8 mouse cellular contexts compared by ENCODE assay signal in the genomic region with DNA sequence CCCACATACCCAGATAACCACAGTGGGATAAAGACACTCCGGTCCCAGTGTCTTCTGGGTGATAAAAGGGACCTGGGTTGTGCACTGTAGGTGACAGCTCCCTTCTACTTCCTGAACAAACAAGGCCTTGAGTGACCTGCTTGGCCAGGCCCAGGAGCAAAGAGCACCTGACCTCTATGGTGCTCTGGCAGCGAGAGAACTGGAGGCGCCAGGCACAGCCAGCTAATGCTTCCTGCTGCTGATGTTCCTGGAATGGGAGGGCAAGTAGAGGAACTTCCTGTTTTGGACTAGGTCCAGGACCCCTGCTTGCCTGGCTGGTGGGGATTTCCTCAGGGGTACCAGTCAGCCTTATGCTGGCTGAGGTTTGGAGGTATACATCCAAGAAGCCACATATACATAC. TPM values are rescaled to one million over a fixed set of nuclear protein-coding genes. Genes with fewer than 3 reads are reported as not detected.
A peak's percentile ranks its signal among the peaks of the same experiment; 100 is the strongest.
DNase-seq lines count a peak whose midpoint lies in the region; ATAC-seq and TF ChIP-seq lines count a peak whose summit lies in the region.

No protein-coding gene starts in this region.

- H3K27ac ChIP-seq in spleen, adult 2 months (ENCODE audit: insufficient read depth, low read length): peak overlapping the region; percentile 29; the same call in 1 of the 2 replicates
- peak overlapping the region; percentile 81 for H3K27ac ChIP-seq in limb, embryonic 13.5 days
- H3K27ac ChIP-seq in midbrain, embryonic 14.5 days (replicated peaks; ENCODE audit: low read depth, low read length): no peak overlapping the region

- H3K36me3 ChIP-seq in spleen, adult 2 months (ENCODE audit: control insufficient read depth, insufficient read depth, low read length): 0 out of 2 replicates have a peak, but pooled peaks cover 1% of the 10 kb centered on the region
- peaks cover 38% of the 10 kb centered on the region for H3K36me3 ChIP-seq in limb, embryonic 13.5 days
- H3K36me3 ChIP-seq in midbrain, embryonic 14.5 days (ENCODE audit: control insufficient read depth, insufficient read depth, low read length): peaks cover 44% of the 10 kb centered on the region

- H3K27me3 ChIP-seq in spleen, adult 2 months (ENCODE audit: control insufficient read depth, insufficient read depth, low read length): no peaks in the 10 kb centered on the region
- H3K27me3 ChIP-seq in limb, embryonic 13.5 days: no peaks in the 10 kb centered on the region
- H3K27me3 ChIP-seq in midbrain, embryonic 14.5 days (ENCODE audit: control insufficient read depth, insufficient read depth, low read length): no peaks in the 10 kb centered on the region

- DNase-seq in spleen, adult 2 months (ENCODE audit: low read depth in 1 of 2, low spot score in 2 of 2): no peak
- no peak for DNase-seq in spleen, postnatal 14 days (ENCODE audit: low spot score in 2 of 2)
- DNase-seq in heart, postnatal 36 days: peak; percentile 30 to 42
- DNase-seq in skeletal muscle tissue, adult 2 months (ENCODE audit: low read depth, low spot score): peak; percentile 42
- no peak for DNase-seq in layer of hippocampus, postnatal 10 days (ENCODE audit: low spot score in 2 of 2)
- DNase-seq in midbrain, embryonic 14.5 days: no peak

- no peak for TF ChIP-seq POLR2A in spleen, adult 2 months (IDR thresholded peaks at IDR 0.05; ENCODE audit: low read depth, low read length)

- no peaks in the 10 kb centered on the region for H3K9me3 ChIP-seq in limb, embryonic 13.5 days
- no peaks in the 10 kb centered on the region for H3K9me3 ChIP-seq in midbrain, embryonic 14.5 days (ENCODE audit: control insufficient read depth, low read length)

- peaks cover 10% of the 10 kb centered on the region; the same call in 1 of the 2 replicates for H3K4me1 ChIP-seq in spleen, adult 2 months (ENCODE audit: control insufficient read depth, insufficient read depth, insufficient read length)
- peaks cover 68% of the 10 kb centered on the region for H3K4me1 ChIP-seq in limb, embryonic 13.5 days
- H3K4me1 ChIP-seq in midbrain, embryonic 14.5 days (ENCODE audit: control insufficient read depth, insufficient read depth, low read length): peaks cover 44% of the 10 kb centered on the region

- TF ChIP-seq CTCF in spleen, adult 2 months (IDR thresholded peaks at IDR 0.05; ENCODE audit: extremely low read depth, insufficient read depth, insufficient read length, insufficient replicate concordance): no peak

- intact Hi-C loops in heart, postnatal 36 days (cut with DNase I): no loop called here

- no peak for ATAC-seq in limb, embryonic 13.5 days (ENCODE audit: low FRiP score, low read depth)
- no peak for ATAC-seq in erythroid progenitor cell, adult 5-6 weeks (replicated peaks; ENCODE audit: low FRiP score, poor library complexity, severe bottlenecking)
- ATAC-seq in midbrain, embryonic 14.5 days (ENCODE audit: low FRiP score, low TSS enrichment): no peak

- no peak overlapping the region for H3K9ac ChIP-seq in limb, embryonic 13.5 days
- H3K9ac ChIP-seq in midbrain, embryonic 14.5 days (replicated peaks; ENCODE audit: low read length): no peak overlapping the region

- H3K4me2 ChIP-seq in limb, embryonic 13.5 days (replicated peaks): peak overlapping the region; percentile 51
- H3K4me2 ChIP-seq in midbrain, embryonic 14.5 days (ENCODE audit: low read length): no peak overlapping the region

- no peak overlapping the region for H3K4me3 ChIP-seq in spleen, adult 2 months (ENCODE audit: extremely low read depth, insufficient read depth, insufficient read length)
- no peak overlapping the region for H3K4me3 ChIP-seq in limb, embryonic 13.5 days
- H3K4me3 ChIP-seq in midbrain, embryonic 14.5 days (replicated peaks; ENCODE audit: low read depth, low read length): no peak overlapping the region

- 78% methylated on average over 3 of the region's 3 CpGs for WGBS in spleen, adult 2 months
- WGBS in limb, embryonic 13.5 days: 58% methylated on average over 3 of the region's 3 CpGs
- WGBS in midbrain, embryonic 14.5 days: 82% methylated on average over 3 of the region's 3 CpGs

RNA-seq across cellular contexts. Expression of gene Plxnb2, which starts 10.5 kb away (rescaled TPM):
- 89.4 and 96.8 TPM in 2 replicates for polyA plus RNA-seq in spleen, adult 2 months (2012; rRNA removed)
- total RNA-seq in heart, postnatal 36 days (2021): 100 to 1,000 TPM in 1 of 2 experiments, 10 to 100 TPM in 1; 92.4 to 100 TPM
- polyA plus RNA-seq in limb, embryonic 13.5 days (2015; fragmentation: Nextera tagmentation; extraction: Ambion mirVana): 130 and 144 TPM in 2 replicates
- total RNA-seq in erythroid progenitor cell, adult 5-6 weeks (2015; ENCODE audit: low replicate concordance): 7.2 and 9.2 TPM in 2 replicates
- 1.9 and 8.2 TPM in 2 replicates for total RNA-seq in erythroid progenitor cell, adult 5-6 weeks (2017; ENCODE audit: low replicate concordance)
- total RNA-seq in layer of hippocampus, postnatal 10 days (2021): 10 to 100 TPM; 65.4 to 78.2 TPM
- 86.4 and 107 TPM in 2 replicates for polyA plus RNA-seq in midbrain, embryonic 14.5 days (2014; fragmentation: Nextera tagmentation; extraction: Ambion mirVana)

RNA-seq across cellular contexts. Expression of gene Mapk11, which starts 20.7 kb away (rescaled TPM):
- polyA plus RNA-seq in spleen, adult 2 months (2012; rRNA removed): 29.0 and 35.1 TPM in 2 replicates
- 1 to 10 TPM; 1.7 to 2.0 TPM for total RNA-seq in heart, postnatal 36 days (2021)
- polyA plus RNA-seq in limb, embryonic 13.5 days (2015; fragmentation: Nextera tagmentation; extraction: Ambion mirVana): 8.4 and 10.4 TPM in 2 replicates
- 0.72 and 2.1 TPM in 2 replicates for total RNA-seq in erythroid progenitor cell, adult 5-6 weeks (2015; ENCODE audit: low replicate concordance)
- 0.51 TPM in 1 of 2 replicates, not detected in the other for total RNA-seq in erythroid progenitor cell, adult 5-6 weeks (2017; ENCODE audit: low replicate concordance)
- total RNA-seq in layer of hippocampus, postnatal 10 days (2021): 10 to 100 TPM; 18.4 to 25.3 TPM
- 23.7 and 27.9 TPM in 2 replicates for polyA plus RNA-seq in midbrain, embryonic 14.5 days (2014; fragmentation: Nextera tagmentation; extraction: Ambion mirVana)

RNA-seq across cellular contexts. Expression of gene Dennd6b, which starts 26.2 kb away (rescaled TPM):
- 25.2 and 30.8 TPM in 2 replicates for polyA plus RNA-seq in spleen, adult 2 months (2012; rRNA removed)
- total RNA-seq in heart, postnatal 36 days (2021): 10 to 100 TPM in 1 of 2 experiments, 1 to 10 TPM in 1; 8.9 to 10.5 TPM
- 22.8 and 25.8 TPM in 2 replicates for polyA plus RNA-seq in limb, embryonic 13.5 days (2015; fragmentation: Nextera tagmentation; extraction: Ambion mirVana)
- total RNA-seq in erythroid progenitor cell, adult 5-6 weeks (2015; ENCODE audit: low replicate concordance): 1.7 TPM in 1 of 2 replicates, not detected in the other
- total RNA-seq in erythroid progenitor cell, adult 5-6 weeks (2017; ENCODE audit: low replicate concordance): 0.76 and 1.5 TPM in 2 replicates
- 10 to 100 TPM; 33.1 to 37.5 TPM for total RNA-seq in layer of hippocampus, postnatal 10 days (2021)
- polyA plus RNA-seq in midbrain, embryonic 14.5 days (2014; fragmentation: Nextera tagmentation; extraction: Ambion mirVana): 85.2 and 117 TPM in 2 replicates

RNA-seq across cellular contexts. Expression of gene Mapk12, which starts 29.6 kb away (rescaled TPM):
- 3.7 and 3.9 TPM in 2 replicates for polyA plus RNA-seq in spleen, adult 2 months (2012; rRNA removed)
- total RNA-seq in heart, postnatal 36 days (2021): 10 to 100 TPM; 21.5 to 23.7 TPM
- 6.4 and 6.5 TPM in 2 replicates for polyA plus RNA-seq in limb, embryonic 13.5 days (2015; fragmentation: Nextera tagmentation; extraction: Ambion mirVana)
- not detected in 2 replicates for total RNA-seq in erythroid progenitor cell, adult 5-6 weeks (2015; ENCODE audit: low replicate concordance)
- 0.51 TPM in 1 of 2 replicates, not detected in the other for total RNA-seq in erythroid progenitor cell, adult 5-6 weeks (2017; ENCODE audit: low replicate concordance)
- 1 to 10 TPM; 4.0 to 5.5 TPM for total RNA-seq in layer of hippocampus, postnatal 10 days (2021)
- 4.1 and 4.6 TPM in 2 replicates for polyA plus RNA-seq in midbrain, embryonic 14.5 days (2014; fragmentation: Nextera tagmentation; extraction: Ambion mirVana)

RNA-seq across cellular contexts. Expression of gene Ppp6r2, which starts 41.3 kb away (rescaled TPM):
- polyA plus RNA-seq in spleen, adult 2 months (2012; rRNA removed): 120 and 255 TPM in 2 replicates
- 10 to 100 TPM; 70.5 to 72.5 TPM for total RNA-seq in heart, postnatal 36 days (2021)
- 31.8 and 36.3 TPM in 2 replicates for polyA plus RNA-seq in limb, embryonic 13.5 days (2015; fragmentation: Nextera tagmentation; extraction: Ambion mirVana)
- total RNA-seq in erythroid progenitor cell, adult 5-6 weeks (2015; ENCODE audit: low replicate concordance): 59.1 and 61.6 TPM in 2 replicates
- total RNA-seq in erythroid progenitor cell, adult 5-6 weeks (2017; ENCODE audit: low replicate concordance): 55.4 and 79.1 TPM in 2 replicates
- total RNA-seq in layer of hippocampus, postnatal 10 days (2021): 100 to 1,000 TPM; 159 to 174 TPM
- polyA plus RNA-seq in midbrain, embryonic 14.5 days (2014; fragmentation: Nextera tagmentation; extraction: Ambion mirVana): 88.6 and 90.0 TPM in 2 replicates

Comparison
In these comparisons a context has a peak if more than half of its experiments do, and no peak if none do; other contexts are left out.
1. DNase-seq: peak in heart, postnatal 36 days (2 of 2) and skeletal muscle tissue, adult 2 months (single experiment); none in spleen, adult 2 months (0 of 2), spleen, postnatal 14 days (0 of 2), layer of hippocampus, postnatal 10 days (0 of 2) and midbrain, embryonic 14.5 days (single experiment).
2. RNA of gene Plxnb2, which starts 10.5 kb away (total RNA-seq): 92.4 to 100 TPM in heart, postnatal 36 days and 65.4 to 78.2 TPM in layer of hippocampus, postnatal 10 days; 1.9 to 9.2 TPM in erythroid progenitor cell, adult 5-6 weeks; every median in the first group is over 4 times any median in the second.
3. RNA of gene Mapk11, which starts 20.7 kb away (total RNA-seq): 18.4 to 25.3 TPM in layer of hippocampus, postnatal 10 days; 0.51 to 2.1 TPM in erythroid progenitor cell, adult 5-6 weeks and 1.7 to 2.0 TPM in heart, postnatal 36 days; every median in the first group is over 4 times any median in the second.